Mouse (Mus musculus) layer of hippocampus, adult 9-11 months (tissue): ENCODE results near the gene Rln1.

Source experiments
- DNase-seq: peaks from one replicate; pipeline ENCODE4 v3.0.0; 2022

Rln1 gene

DNA sequence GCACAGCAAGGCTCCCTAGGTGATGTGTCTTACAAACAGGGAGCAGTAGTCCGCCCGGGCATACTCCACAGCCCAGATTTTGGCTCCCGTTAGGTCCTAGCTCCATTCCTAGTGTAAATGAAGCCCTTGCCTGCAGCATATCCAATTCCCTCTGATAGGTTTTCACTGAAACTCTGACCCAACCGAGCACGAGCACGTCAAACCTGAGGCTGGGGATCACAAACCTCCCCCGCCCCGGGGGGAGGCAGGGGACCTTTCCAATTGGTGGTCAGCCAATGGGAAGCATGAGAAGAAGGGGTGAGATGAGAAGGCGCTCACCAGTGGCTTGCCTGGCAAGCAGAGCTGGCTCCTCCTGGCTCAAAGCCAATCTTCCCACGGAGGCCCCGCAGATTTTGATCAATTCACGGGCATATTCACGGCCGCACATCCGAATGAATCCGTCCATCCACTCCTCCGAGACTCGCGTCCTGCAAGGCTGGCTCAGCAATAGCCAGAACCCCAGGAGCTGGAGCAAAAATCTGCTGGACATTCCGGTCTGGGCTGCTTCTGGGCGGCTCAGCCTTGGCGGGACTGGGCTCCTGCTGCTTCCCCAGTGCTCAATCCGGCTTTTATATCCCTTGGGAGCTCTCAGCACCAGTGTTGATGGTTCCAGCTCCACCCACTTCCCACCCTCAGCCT, at the start of gene Rln1:
Gene Rln1 (minus strand): TSS at position 603 of the 678 bp plus-strand sequence.
- no peak for DNase-seq

DNA sequence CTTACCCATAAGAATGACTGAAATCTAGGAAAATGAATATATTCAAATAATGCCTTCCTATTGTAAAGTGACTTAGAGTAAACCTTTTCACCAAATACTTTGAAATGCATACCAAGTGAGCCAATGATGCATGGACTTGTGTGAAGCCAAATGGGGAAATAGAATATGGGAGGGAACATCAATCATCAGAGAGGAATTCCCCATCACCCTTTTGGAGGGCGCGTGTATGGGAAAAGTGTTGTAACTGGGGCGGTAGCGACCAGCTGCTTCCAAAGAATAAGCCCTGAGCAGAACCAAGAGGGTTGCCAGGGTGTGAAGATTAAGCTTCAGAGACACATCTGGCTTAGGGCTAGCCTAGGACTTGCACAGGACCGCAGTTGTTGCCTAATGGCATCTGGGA, 48.9 kb upstream of the Rln1 start:
- DNase-seq = no peak

DNA sequence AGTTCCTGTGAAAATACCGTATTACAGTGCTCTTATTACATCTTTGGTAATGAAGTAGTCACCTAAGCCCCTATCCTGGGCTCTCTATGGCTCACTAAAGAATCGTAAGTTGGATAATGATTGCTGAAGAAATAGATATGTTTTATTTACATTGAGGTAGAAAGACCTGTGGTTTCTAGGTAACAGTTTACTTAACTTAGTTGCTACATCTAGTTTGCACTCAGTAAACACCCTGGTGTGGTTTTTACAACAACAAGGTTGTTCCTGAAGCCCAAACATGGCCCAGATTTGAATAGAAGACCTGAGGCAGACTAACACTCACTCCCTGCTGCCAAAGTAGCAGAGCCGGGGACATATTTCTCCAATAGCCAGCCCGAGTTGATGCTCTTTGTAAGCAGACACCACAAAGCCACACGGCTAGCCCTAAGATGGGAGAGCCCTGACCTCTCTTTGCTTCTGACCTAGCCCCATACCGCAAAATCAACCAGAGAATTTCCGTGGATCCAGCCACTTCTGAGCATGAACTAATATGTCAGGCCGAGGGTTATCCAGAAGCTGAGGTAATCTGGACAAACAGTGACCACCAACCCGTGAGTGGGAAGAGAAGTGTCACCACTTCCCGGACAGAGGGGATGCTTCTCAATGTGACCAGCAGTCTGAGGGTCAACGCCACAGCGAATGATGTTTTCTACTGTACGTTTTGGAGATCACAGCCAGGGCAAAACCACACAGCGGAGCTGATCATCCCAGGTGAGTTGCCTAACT, 45.6 kb upstream of the Rln1 start:
- DNase-seq = no peak

DNA sequence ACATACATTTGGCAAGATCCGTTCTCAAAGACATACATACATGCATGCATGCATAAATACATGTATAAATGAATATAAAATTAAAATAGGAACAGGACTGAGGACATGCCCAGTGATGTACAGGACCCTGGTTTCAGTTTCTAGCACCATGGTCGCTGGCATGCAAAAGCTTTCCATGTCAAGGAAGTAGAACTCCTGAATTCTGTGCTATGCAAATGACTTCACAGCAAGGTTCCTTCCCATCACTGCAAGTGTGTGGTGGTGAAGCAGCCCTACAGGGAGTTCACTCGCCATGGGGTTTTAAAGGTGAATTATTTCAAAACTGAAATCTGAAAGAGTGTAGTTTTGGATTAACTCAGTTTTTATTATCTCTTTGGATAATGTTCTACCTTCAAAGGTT, 41.9 kb upstream of the Rln1 start:
- DNase-seq = no peak

DNA sequence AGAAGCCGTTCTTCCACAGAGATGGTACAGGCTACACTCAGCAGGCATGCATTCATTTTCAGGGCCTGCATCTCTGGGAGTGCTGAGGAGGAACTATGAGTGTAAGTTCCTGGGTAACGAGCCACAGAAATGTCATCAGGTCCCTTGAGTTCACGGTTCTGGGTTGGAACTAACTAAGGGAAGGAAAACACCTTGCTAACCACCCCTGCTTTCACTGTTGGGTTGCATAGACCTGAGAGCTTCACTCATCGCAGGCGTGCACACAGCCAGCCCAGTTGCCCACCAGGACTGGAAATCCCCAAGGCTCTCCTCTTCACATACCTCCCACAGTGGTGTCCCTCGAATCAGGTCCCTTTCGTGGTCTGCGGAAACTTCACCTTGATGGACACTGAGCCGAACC, 40.5 kb upstream of the Rln1 start:
- no peak for DNase-seq

DNA sequence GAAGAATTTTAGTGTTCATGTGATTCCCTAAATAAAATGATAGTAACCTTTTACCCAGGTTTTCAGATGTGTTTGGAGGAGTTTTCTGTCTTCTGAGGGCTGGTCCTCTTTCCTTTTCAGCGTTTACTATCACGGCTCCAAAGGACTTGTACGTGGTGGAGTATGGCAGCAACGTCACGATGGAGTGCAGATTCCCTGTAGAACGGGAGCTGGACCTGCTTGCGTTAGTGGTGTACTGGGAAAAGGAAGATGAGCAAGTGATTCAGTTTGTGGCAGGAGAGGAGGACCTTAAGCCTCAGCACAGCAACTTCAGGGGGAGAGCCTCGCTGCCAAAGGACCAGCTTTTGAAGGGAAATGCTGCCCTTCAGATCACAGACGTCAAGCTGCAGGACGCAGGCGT, 39.0 kb upstream of the Rln1 start:
- DNase-seq = no peak

DNA sequence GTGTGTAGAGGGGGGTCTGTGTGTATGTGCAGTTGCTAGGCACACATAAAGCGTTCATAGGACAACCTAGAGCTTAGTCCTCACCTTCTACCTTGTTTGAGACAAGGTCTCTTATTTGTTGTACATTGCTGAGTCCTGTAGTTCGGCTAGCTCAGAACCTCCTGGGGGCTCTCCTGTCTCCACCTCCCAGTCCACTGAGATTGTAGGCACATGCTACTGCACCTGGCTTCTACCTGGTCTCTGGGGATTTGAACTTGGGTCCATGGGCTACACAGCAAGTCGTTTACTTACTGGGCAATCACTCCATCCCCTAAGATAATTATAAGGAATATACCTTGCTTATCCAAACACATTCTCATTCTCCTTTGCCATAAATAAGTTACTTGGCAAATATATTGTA, 38.2 kb upstream of the Rln1 start:
- DNase-seq = no peak

DNA sequence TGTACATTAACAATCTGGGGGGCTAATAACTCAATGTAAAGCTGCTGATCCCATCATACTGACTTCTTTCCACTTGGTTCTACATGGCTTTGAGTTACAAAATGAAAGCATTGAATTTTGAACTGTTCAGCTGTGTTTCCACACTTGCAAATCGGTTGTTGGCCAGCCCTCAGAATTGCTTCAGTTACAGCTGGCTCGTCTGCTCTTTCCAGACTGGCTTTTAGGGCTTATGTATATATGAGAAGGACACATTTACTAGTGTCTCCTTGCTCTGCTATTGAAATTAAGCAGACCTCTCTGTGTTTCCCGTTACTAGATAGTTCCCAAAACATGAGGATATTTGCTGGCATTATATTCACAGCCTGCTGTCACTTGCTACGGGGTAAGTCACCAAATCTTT, 37.7 kb upstream of the Rln1 start:
- DNase-seq = peak; percentile 46

DNA sequence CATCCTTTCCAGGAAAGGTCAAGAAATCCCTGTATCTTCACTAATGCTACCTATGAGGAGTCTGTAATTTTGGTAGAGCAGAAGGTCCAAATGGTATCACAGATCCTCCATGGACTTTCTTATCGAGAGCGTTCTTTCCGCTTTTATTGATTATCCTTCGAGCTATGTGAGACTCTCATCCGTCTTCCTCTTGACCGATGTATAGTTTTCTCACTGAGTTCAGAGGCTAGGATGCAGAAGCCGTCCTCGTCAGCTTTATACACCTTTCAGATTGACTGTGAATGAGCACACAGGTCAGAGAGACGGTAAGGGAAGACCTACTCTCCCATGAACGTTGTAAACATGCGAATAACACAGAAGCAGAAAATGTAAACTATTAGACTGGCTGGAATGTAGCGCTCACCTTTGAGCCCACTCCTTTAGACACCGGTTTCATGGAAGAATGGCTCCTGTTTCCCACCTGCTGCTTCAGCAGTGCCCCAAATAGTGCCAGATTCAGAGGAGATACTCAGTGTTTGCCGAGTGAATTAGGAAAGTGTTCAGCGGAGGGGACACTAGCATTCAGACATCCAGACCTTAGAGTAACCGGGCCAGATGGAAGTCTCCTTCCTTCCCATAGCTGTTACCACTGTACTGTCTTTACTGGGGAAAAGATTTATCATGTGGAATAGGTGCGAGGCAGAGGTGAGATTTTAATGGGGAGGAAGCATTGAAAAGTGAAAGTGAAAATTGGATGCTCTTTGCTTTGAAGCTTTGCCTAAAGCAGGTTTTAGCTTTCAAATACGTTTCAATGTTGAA, 37.0 kb upstream of the Rln1 start:
- DNase-seq = no peak

DNA sequence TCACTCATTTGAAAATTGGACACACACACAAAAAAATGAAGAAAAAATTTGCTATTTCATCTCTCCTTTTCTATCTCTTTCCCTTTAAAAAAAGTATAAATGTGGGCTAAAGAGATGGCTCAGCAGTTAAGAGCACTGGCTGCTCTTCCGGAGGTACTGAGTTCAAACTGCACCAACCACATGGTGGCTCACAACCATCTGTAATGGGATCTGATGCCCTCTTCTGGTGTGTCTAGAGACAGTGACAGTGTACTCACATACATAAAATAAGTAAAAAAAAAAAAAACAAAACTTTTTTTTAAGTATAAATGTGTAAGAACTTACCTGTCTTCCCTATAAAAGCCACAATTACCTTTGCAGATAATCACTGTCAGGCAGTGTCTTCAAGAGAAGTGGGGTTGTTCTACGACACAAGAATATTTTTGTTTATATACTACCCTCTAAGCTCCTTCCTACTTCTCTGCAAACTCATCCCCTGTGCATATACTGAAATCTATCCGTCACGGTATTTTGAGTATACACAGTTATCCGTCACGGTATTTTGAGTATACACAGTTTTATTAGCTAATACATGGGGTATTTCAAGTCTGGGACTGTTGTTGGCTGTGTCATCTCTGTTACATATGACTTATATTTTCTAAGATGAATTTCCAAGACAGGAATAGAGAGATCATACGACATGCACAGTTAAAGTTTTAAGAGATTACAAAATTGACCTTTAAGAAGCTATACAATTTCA, 36.2 kb upstream of the Rln1 start:
- no peak for DNase-seq

DNA sequence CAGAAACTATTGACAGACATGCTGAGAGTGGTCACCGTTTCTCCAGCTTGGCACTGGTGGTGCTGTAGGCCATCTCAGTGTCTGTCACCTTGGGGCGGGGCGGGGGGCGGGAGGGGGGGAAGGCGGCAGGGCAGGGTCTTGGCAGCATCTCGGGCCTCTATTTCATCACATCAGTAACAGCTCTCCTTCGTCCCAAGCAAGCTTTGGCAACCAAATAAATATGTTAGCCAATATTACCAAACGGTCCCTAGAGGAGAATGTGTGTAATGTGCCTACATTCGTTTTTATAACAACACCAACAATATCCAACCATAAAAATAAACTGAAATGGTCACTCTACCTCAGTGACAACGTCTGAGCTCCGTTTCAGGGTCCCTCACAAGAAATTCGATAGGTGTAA, 35.6 kb upstream of the Rln1 start:
- no peak for DNase-seq

DNA sequence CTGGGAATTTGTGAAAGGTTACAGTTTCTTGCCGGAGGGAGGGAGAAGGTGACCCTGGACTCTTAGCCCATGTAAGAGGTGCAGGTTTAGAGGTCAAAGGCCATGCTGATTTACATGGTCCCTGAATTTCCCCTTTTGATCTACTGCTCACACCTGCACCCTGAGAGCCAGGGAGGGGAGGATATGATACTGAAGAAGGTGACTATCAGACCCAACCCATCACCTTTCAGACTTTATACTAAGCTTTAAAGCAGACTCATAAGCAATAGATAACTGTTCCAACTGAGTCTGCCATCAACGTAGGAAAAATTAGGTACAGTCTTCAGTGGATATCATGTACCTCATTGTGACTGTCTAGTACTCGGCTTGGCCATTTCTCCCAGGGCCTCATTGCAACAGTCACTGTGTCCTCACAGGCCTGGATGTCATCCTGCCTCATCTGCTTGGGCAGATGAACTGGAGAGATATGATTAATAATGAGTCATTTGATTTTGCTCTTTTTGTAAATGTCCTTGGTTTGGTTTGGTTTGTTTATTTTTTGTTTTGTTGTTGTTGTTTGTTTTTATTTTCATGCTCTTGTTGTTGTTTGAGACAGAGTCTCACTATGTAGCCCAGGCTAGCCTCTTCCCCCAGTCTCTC, 34.3 kb upstream of the Rln1 start:
- no peak for DNase-seq

DNA sequence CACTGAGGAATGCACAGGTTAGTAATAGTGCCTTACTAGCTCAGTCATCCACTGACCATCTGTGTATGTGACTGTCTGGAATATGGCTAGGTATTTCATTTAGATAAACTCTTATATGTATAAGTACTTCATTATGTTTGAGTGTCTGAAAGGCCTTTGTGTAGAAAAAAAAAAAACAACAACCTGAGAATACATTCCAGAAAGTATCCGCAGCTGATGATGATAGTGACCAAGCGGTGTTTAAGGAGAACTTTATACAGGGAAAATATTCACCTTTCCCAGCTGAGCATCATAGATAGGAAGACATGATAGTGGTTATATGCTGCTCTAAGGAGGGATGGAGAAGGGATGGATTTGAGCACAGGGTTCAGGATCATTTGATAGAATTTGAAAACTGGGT, 33.6 kb upstream of the Rln1 start:
- no peak for DNase-seq

DNA sequence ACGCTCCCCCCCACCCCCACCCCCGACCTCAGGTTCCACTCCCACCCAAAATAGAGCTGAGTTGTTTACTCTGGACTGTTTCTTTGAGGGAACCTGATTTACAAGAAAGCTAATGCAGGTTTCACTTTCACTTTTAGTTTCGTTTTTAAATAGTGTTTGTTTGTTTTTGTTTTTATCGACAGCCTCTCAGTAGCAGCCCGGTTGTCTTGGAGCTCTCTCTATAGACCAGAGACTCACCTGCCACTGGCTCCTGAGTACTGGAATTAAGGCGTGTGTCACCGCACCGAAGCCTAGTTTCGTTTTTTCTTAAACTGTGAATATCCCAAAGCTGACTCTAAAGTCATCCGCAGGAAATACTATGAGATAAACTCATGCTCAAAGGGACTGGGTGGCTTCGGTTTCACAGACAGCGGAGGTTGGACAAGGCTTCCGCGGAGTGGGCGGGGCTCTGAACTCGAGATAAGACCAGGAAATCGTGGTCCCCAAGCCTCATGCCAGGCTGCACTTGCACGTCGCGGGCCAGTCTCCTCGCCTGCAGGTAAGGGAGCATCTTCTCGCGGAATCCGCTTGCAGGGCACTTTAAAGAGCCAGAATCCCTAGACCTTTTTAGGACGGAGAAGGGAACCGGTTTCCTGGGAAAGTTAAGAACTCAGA, 32.6 kb upstream of the Rln1 start, which contains the start of the genes Plgrkt and Cd274:
Gene Plgrkt (minus strand): TSS at position 422 of the 654 bp plus-strand sequence.
Gene Cd274 (plus strand): TSS at position 487 of the 654 bp plus-strand sequence.
- peak; percentile 79 for DNase-seq

DNA sequence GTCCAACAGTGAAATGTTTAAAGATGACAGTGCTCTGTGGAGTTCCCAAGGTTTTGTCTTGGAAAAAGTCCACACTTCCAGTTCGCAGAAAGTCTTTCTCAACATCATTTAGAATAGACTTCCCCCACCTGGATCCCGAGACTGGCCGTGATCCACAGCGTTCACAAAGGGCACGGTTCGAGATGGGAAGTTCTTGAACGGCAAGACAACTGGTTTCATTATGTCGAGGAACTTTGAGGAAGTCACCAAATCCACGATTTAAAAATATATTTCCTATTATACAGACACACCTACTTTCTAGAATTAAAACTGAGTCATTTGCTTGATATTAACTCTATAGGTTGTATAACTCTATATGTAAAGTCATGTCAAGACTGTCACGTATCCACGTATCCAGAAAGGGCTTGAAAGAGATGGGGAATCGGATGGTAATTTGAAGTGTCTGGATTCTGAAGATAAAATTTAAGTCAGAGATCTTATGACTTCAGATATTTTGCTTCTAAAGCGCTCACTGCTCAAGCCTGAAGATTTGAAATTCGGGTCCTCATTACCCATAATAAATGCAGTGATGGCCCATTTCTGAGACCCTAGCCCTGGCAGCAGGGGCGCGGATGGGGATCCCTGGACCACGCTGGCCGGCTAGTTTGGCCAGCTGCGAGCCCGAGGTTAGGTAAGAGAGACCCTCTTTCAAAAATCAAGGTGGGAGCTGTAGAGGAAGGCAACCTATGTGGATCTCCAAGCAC, 31.9 kb upstream of the Rln1 start:
- DNase-seq = no peak

DNA sequence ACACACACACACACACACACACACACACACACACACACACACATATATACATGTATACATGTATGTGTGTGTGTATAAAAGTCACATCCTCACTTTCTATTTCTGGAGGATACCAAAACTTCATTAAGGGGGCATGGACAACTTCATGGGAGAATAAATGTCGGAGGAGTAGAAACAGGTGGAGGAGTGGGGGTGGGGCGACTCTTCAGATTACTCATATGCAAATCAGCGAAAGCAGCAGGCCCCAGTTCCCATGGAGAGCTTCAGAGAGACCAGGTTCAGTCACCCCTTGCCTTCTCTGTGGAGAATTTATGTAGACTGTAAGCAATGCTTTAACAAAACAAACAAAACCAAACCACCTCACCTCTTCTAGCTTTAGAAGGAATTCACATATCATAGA, 30.6 kb upstream of the Rln1 start:
- DNase-seq = no peak

DNA sequence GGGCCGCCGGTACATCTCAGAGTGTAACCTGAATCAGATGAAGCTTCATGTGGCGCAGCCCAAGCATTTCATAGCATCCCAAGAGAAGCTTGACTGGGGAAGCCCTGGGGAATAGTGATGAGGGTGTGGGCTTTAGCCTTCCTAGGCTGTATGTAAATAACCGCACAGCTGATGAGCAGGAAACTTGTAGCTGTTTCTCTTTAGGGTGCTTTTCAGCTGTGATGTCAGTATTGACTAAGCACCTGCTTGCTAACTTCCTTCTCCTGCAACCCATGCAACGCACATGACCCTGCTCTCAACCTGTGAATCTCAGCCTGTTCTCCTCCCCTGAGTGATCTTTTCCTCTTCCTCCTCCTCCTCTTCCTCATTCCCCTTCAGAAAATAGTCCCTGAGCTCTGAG, 29.6 kb upstream of the Rln1 start:
- DNase-seq = no peak

DNA sequence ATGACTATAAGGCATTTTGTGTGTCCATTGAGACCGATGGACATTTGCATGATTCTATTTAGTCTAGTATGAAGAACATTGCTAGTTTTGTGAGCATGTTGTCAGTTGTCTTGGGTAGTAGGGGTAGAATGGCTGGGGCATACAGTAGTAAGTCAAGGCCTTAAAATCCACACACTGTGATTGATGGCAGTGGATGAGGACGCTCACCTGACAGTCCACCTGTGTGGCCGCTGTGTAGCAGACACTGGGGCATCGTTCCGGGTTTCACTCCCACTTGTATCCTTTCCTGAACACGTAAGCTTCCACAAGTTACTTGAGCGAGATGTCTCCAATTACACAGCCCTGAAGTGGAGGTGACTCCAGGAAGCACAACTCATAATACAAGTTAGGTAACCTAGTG, 29.1 kb upstream of the Rln1 start:
- DNase-seq = no peak

DNA sequence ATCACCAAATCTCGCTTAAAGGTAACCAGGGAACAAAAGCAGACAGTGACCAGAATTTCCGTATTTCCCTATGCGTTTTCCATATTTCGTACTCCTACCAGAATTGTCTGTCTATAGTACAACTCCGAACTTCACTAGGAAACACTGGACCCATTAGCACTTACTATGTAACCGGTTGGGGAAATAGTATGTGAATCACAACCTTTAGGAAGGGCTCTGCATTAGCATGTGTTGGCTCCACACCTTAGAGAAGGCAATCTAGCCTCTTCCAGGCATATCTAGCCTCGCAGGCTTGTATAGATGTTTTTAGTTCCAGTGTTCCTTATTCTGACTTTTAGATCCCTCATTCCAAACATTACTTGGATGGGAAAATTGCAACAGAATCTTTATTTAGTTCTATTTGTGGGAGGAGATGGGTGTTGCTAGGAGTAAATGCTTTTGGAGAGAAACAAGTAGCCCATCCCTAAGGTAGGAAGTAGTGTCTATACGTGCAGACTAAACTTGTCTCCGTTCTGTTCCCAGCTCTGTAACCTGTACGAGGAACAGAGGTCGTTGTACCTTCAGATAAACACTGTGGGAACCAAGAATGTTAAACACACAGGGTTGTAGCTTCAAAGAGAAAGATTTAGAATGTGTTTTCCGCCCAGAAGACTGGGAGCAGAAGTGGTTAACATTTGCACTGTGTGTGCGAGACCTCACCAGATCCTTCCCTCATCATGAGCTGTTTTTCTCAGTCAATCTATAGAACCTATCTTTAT, 27.9 kb upstream of the Rln1 start:
- no peak for DNase-seq

DNA sequence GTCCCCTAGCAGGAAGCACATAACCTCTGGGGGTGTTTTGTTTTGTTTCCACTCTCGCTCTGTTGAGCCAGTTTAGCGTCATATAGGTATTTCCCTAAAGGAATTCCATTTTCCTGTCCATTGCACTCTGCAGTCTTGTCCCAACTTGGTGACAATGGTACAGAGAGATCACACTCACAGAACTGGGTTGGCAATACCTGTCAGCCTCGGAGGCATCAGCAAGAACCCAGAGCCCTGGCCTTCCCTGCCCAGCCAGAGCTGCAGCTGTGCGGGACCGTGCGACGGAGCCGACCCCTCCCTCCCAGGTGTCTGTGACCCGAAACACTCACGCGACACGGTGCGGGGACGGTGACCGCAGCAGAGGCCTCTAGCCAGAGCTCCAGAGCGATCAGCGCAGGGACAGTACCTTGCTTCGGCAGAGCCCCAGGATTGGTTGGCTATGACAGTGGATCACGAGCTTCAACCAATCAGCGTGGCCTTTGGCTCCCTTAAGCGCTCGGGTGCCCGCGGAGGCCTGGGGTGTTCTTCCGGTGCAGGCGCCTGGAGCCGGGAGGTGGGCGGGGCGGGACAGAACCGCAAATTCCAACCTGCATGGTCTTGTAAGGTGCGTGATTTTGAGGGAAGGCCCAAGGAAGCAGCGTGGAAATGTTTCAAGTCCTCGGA, 27.1 kb upstream of the Rln1 start:
- DNase-seq = peak; percentile 95
